Mouse (Mus musculus) bone marrow, adult 2 months (tissue): ENCODE data around the gene Zfp42. TPM values are rescaled to one million over a fixed set of nuclear protein-coding genes. Genes with fewer than 3 reads are reported as not detected.

Experiments
- H3K27ac ChIP-seq: fragments of 200-500 bp; 2 replicates; pipeline ENCODE4 v1.5.1; 2012; ENCODE audit warnings: low read depth, mild to moderate bottlenecking, control low read depth, inconsistent platforms, low read length; ENCODE audit not compliant: control insufficient read depth, poor library complexity, insufficient read depth
- H3K4me1 ChIP-seq: fragments of 200-500 bp; 2 replicates; pipeline ENCODE4 v1.6.1; 2011; ENCODE audit warnings: low read length; ENCODE audit not compliant: control insufficient read depth, insufficient read depth
- H3K4me3 ChIP-seq: fragments of 200-500 bp; replicated peaks from 2 replicates; pipeline ENCODE3; 2011; ENCODE audit warnings: mild to moderate bottlenecking, low read depth, low read length, control low read depth; ENCODE audit not compliant: control insufficient read depth
- CTCF ChIP-seq: fragments of 200-500 bp; IDR thresholded peaks from 2 replicates; pipeline ENCODE4 v1.5.1; 2011; ENCODE audit warnings: low read length, control low read depth; ENCODE audit not compliant: control insufficient read depth, insufficient read depth
- POLR2A ChIP-seq: fragments of 200-500 bp; IDR thresholded peaks from 2 replicates; pipeline ENCODE4 v1.6.1; 2011; ENCODE audit warnings: low read depth, mild to moderate bottlenecking, control low read depth, low read length, borderline replicate concordance; ENCODE audit not compliant: control insufficient read depth
- WGBS: fragments of 180-500 bp; shearing (Covaris S2); methylation state at CpG from one replicate; pipeline ENCODE4 v1.1.7; 2018; 5-methylcytosine and 5-hydroxymethylcytosine counted together
- polyA plus RNA-seq: library from polyadenylated mRNA; stranded (reverse); fragments of >200 nt; gene quantifications from 2 replicates; pipeline ENCODE4 v1.2.4, GENCODE M21; 2011; ENCODE audit warnings: low replicate concordance; ENCODE audit not compliant: missing spikeins, insufficient read depth, insufficient read length

Zfp42 gene
- polyA plus RNA-seq, 1 experiment = 6.9 TPM

DNA sequence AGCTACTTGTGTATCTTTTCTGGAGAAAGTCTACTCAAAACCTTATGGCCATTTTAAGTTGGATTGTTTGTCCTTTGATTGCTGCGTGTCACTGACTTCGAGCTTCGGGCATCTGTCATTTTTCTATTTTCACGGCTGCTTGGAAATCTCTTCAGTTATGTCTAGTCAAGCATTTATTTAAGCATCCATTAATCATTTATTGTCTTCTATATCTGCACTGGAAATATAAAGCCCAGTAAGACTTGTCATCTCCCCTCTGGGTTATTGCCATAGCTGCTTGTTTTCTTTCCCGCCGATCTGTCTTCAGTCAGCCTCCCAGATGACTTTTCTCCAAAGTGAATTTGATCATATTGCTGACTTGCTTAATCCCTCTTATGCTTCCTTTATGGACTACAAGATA, 19.3 kb downstream of the Zfp42 start:
- no peak overlapping the region for H3K4me3 ChIP-seq
- no peak overlapping the region for H3K27ac ChIP-seq
- H3K4me1 ChIP-seq = no peaks in the 10 kb centered on the region
- 85% methylated on average over 6 of the region's 6 CpGs for WGBS
- TF ChIP-seq CTCF (no peak), POLR2A (no peak)

DNA sequence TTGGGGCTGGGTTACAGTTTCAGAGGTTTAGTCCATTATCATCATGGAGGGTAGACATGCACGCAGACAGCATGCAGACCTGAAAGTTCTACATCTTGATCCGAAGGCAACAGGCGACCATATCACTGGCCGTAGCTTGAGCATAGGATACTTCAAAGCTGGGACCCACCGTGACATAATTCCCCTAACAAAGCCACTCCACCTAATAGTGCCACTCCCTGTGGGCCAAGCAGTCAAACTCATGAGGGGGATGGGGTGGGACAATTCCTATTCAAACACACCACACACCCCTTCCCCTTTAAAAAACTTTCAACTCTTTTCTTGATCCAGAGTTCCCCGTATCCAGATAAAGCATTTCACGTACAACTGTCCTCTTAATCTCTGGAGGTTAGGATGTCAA, 23.5 kb downstream of the Zfp42 start:
- no peak overlapping the region for H3K27ac ChIP-seq
- no peak overlapping the region for H3K4me3 ChIP-seq
- no peaks in the 10 kb centered on the region for H3K4me1 ChIP-seq
- WGBS = 82% methylated on average over 7 of the region's 7 CpGs
- TF ChIP-seq POLR2A (no peak), CTCF (no peak)

DNA sequence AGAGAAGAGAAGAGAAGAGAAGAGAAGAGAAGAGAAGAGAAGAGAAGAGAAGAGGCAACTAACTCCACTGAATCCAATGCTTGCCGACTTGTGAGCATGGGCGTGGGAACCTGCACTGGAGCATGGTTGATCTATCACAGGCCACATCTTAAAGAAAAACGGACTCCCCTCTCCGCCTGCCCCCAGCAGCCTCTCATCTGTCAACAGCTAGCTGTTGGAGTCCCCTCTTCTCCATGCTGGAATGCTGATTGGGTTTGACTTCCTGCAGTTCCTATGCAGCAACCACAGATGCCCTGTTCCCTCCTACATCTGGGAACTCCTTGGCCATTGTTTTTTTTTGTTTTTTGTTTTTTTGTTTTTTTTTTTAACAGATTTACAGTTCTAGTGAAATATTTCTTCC, 28.4 kb downstream of the Zfp42 start:
- WGBS = 62% methylated on average over 4 of the region's 4 CpGs
- Histone ChIP-seq H3K4me1 (no peaks in the 10 kb centered on the region), H3K27ac (no peak overlapping the region), H3K4me3 (no peak overlapping the region)
- TF ChIP-seq CTCF (no peak), POLR2A (no peak)

DNA sequence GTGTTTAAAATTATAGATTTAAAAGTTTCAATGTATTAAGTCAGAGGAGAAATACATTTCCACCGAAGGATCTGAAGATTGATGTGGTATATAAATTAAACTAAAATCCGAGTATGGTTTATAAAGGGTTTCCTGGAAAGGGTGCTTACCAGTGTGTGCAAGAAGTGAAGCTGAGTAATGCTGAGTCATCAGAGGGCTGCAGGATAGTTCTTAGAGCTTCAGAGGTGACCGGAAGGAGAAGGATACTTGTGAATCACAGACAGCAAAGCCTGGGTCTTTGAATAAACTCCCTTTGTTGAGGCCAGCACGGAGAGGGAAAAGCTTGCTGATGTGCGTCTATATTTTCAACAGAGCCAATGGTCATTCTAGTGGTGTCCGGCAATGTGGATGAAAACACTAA, 45.8 kb downstream of the Zfp42 start:
- WGBS = 73% methylated on average over 6 of the region's 6 CpGs
- Histone ChIP-seq H3K4me3 (no peak overlapping the region), H3K27ac (no peak overlapping the region), H3K4me1 (no peaks in the 10 kb centered on the region)
- TF ChIP-seq CTCF = no peak
- no peak for TF ChIP-seq POLR2A

DNA sequence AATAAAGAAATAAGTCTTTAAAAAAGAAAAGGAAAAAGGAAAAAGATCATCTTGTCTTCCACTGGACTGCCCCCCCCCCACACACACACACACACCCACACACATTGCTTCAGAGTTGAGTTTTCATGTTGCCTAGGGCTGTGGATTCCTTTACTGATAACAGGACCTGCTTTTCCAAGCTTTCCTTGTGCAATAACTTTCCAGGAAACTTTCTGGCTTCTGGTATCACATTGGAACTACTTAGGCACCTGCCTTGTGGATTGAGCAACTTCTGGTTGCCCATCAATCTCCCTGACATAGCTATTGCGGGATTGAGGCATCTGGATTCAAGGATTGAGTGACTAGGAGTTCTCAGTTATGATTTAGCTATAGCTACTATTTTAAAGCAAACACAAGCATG, 48.9 kb downstream of the Zfp42 start:
- no peaks in the 10 kb centered on the region for H3K4me1 ChIP-seq
- H3K27ac ChIP-seq = no peak overlapping the region
- TF ChIP-seq CTCF = no peak
- no peak for TF ChIP-seq POLR2A
- H3K4me3 ChIP-seq = no peak overlapping the region
- WGBS = 75% methylated on average over 1 of the region's 1 CpGs

DNA sequence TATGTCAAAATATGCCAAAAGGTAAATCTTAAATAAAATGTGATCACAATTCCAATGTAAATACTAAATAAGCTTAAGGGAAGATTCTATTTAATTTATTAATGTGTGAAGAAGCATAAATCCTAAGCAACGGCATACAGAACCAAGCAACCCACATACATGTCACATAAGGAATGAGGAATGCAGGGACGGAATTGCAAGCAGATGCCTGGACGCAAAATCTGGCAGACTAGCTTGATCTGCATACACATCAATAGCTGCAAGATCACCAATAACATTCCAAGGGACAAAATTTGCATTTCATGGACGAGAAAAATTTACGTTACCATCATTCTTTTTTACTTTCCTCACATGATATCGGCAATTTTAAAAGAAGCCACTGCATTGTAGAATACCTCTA, 51.1 kb downstream of the Zfp42 start:
- no peak overlapping the region for H3K27ac ChIP-seq
- TF ChIP-seq POLR2A = no peak
- no peak overlapping the region for H3K4me3 ChIP-seq
- WGBS = 81% methylated on average over 6 of the region's 6 CpGs
- no peaks in the 10 kb centered on the region for H3K4me1 ChIP-seq

DNA sequence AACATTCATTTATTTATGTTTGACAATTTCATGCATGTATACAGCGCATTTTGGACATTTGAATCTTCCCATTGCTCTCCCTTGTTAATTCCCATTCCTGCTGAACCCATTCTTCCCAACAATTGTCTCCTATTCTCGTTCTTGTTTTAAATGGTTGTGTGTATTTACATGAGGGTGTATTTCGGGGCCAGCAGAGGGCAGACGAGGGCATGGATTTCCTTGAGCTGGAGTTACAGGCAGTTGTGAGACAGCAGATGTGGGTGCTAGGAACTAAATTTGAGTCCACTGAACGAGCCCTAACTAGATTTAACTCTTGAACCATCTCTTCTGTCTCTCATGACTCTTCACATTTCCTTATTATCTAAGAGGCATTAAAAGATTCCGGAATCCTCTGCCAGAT, 55.1 kb downstream of the Zfp42 start:
- no peak overlapping the region for H3K27ac ChIP-seq
- no peaks in the 10 kb centered on the region for H3K4me1 ChIP-seq
- no peak overlapping the region for H3K4me3 ChIP-seq
- TF ChIP-seq CTCF = no peak
- no peak for TF ChIP-seq POLR2A
- WGBS = 66% methylated on average over 6 of the region's 6 CpGs

DNA sequence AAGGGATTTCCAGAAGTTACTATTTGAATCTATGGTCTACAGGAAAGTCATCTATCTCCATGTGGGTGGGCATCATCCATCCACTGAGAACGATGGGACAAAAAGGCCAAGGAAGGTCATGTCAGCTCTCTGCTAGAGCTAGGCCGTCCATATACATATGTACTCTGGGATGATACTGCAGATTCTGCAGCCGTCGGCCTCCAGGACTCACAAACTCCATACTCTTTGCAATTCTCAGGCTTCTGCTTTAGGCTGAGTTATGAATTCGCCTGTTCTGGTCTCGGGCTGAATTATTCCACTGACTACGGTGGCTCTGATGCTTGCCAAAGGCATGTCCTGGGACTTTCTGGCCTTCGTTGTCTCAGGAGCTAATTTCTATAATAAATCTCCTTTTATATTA, 58.1 kb downstream of the Zfp42 start:
- 85% methylated on average over 8 of the region's 8 CpGs for WGBS
- Histone ChIP-seq H3K4me3 (no peak overlapping the region), H3K27ac (no peak overlapping the region), H3K4me1 (no peaks in the 10 kb centered on the region)
- TF ChIP-seq CTCF (no peak), POLR2A (no peak)

Other genes with a start within 250 kb of the Zfp42 start
- gene Triml1, start 165.5 kb downstream of the Zfp42 start, polyA plus RNA-seq = not detected in 2 replicates
- 1.4 TPM in 1 of 2 replicates, not detected in the other for gene Triml2, start 126.4 kb downstream of the Zfp42 start, polyA plus RNA-seq
- gene Adam26b, start 221.1 kb upstream of the Zfp42 start, polyA plus RNA-seq = not detected in 2 replicates